Mouse (Mus musculus): ENCODE measurements around the gene Lrrc8d. TPM values are rescaled to one million over a fixed set of nuclear protein-coding genes. Genes with fewer than 3 reads are reported as not detected.

Gene Lrrc8d
- total and polyA plus RNA-seq, 2 experiments from 2014 or later = 8.8 to 10.0 TPM

- no peaks in the 10 kb centered on the region for H3K27me3 ChIP-seq (ENCODE audit: control insufficient read depth, insufficient read depth, low read length)
- no peak overlapping the region for H3K27ac ChIP-seq (ENCODE audit: low read depth)
- 74% methylated on average over 8 of the region's 8 CpGs for WGBS
- DNase-seq (ENCODE audit: low spot score) = no peak
- 0 out of 2 replicates have a peak, but pooled peaks cover 4% of the 10 kb centered on the region for H3K4me1 ChIP-seq (ENCODE audit: control insufficient read depth, insufficient read depth)
- H3K9ac ChIP-seq (replicated peaks; ENCODE audit: low read depth, low read length) = no peak overlapping the region
- ATAC-seq (ENCODE audit: insufficient read depth, low read depth) = no peak
- H3K36me3 ChIP-seq (replicated peaks; ENCODE audit: control insufficient read depth, insufficient read depth, low read length) = no peaks in the 10 kb centered on the region
- no peak for TF ChIP-seq EP300 (IDR thresholded peaks at IDR 0.05; ENCODE audit: low read depth)
- no peak for TF ChIP-seq CTCF (IDR thresholded peaks at IDR 0.05; ENCODE audit: low read depth)
- no peak overlapping the region for H3K4me2 ChIP-seq (ENCODE audit: low read depth, low read length)
- H3K4me3 ChIP-seq (ENCODE audit: low read depth, low read length) = no peak overlapping the region
- H3K9me3 ChIP-seq (replicated peaks; ENCODE audit: control insufficient read depth, low read length) = no peaks in the 10 kb centered on the region
Observed at GRCm38 (mm10) chr5:105777645-105778044, 77.9 kb downstream of the Lrrc8d start.

GRCm38 (mm10) chr5:105778189-105778588 lies 78.4 kb downstream of the Lrrc8d start:
- Histone ChIP-seq H3K4me1 (ENCODE audit: control insufficient read depth, insufficient read depth) (0 out of 2 replicates have a peak, but pooled peaks cover 4% of the 10 kb centered on the region), H3K27me3 (ENCODE audit: control insufficient read depth, insufficient read depth, low read length) (no peaks in the 10 kb centered on the region), H3K36me3 (replicated peaks; ENCODE audit: control insufficient read depth, insufficient read depth, low read length) (no peaks in the 10 kb centered on the region), H3K4me2 (ENCODE audit: low read depth, low read length) (no peak overlapping the region), H3K9ac (replicated peaks; ENCODE audit: low read depth, low read length) (no peak overlapping the region), H3K4me3 (ENCODE audit: low read depth, low read length) (no peak overlapping the region), H3K27ac (ENCODE audit: low read depth) (no peak overlapping the region), H3K9me3 (replicated peaks; ENCODE audit: control insufficient read depth, low read length) (no peaks in the 10 kb centered on the region)
- no peak for ATAC-seq (ENCODE audit: insufficient read depth, low read depth)
- 78% methylated on average over 8 of the region's 8 CpGs for WGBS
- no peak for DNase-seq (ENCODE audit: low spot score)
- TF ChIP-seq EP300 (IDR thresholded peaks at IDR 0.05; ENCODE audit: low read depth) = no peak
- TF ChIP-seq CTCF (IDR thresholded peaks at IDR 0.05; ENCODE audit: low read depth) = no peak

- Histone ChIP-seq H3K9me3 (replicated peaks; ENCODE audit: control insufficient read depth, low read length) (no peaks in the 10 kb centered on the region), H3K27ac (ENCODE audit: low read depth) (no peak overlapping the region), H3K9ac (replicated peaks; ENCODE audit: low read depth, low read length) (no peak overlapping the region), H3K27me3 (ENCODE audit: control insufficient read depth, insufficient read depth, low read length) (no peaks in the 10 kb centered on the region), H3K4me3 (ENCODE audit: low read depth, low read length) (no peak overlapping the region), H3K4me2 (ENCODE audit: low read depth, low read length) (no peak overlapping the region), H3K36me3 (replicated peaks; ENCODE audit: control insufficient read depth, insufficient read depth, low read length) (no peaks in the 10 kb centered on the region), H3K4me1 (ENCODE audit: control insufficient read depth, insufficient read depth) (0 out of 2 replicates have a peak, but pooled peaks cover 4% of the 10 kb centered on the region)
- DNase-seq (ENCODE audit: low spot score) (no peak), ATAC-seq (ENCODE audit: insufficient read depth, low read depth) (no peak)
- 64% methylated on average over 3 of the region's 3 CpGs for WGBS
- no peak for TF ChIP-seq EP300 (IDR thresholded peaks at IDR 0.05; ENCODE audit: low read depth)
- no peak for TF ChIP-seq CTCF (IDR thresholded peaks at IDR 0.05; ENCODE audit: low read depth)
Observed at GRCm38 (mm10) chr5:105778723-105779122, 79.0 kb downstream of the Lrrc8d start.

- TF ChIP-seq EP300 (IDR thresholded peaks at IDR 0.05; ENCODE audit: low read depth) = no peak
- no peak for TF ChIP-seq CTCF (IDR thresholded peaks at IDR 0.05; ENCODE audit: low read depth)
- no peak overlapping the region for H3K4me2 ChIP-seq (ENCODE audit: low read depth, low read length)
- no peaks in the 10 kb centered on the region for H3K36me3 ChIP-seq (replicated peaks; ENCODE audit: control insufficient read depth, insufficient read depth, low read length)
- H3K27ac ChIP-seq (ENCODE audit: low read depth) = no peak overlapping the region
- no peak for DNase-seq (ENCODE audit: low spot score)
- H3K27me3 ChIP-seq (ENCODE audit: control insufficient read depth, insufficient read depth, low read length) = no peaks in the 10 kb centered on the region
- H3K9me3 ChIP-seq (replicated peaks; ENCODE audit: control insufficient read depth, low read length) = no peaks in the 10 kb centered on the region
- no peak overlapping the region for H3K4me3 ChIP-seq (ENCODE audit: low read depth, low read length)
- no peak overlapping the region for H3K9ac ChIP-seq (replicated peaks; ENCODE audit: low read depth, low read length)
- H3K4me1 ChIP-seq (ENCODE audit: control insufficient read depth, insufficient read depth) = 0 out of 2 replicates have a peak, but pooled peaks cover 4% of the 10 kb centered on the region
- 72% methylated on average over 5 of the region's 5 CpGs for WGBS
- no peak for ATAC-seq (ENCODE audit: insufficient read depth, low read depth)
Observed at GRCm38 (mm10) chr5:105779331-105779730, 79.6 kb downstream of the Lrrc8d start.

GRCm38 (mm10) chr5:105783848-105784247 lies 84.1 kb downstream of the Lrrc8d start:
- Histone ChIP-seq H3K36me3 (replicated peaks; ENCODE audit: control insufficient read depth, insufficient read depth, low read length) (no peaks in the 10 kb centered on the region), H3K27ac (ENCODE audit: low read depth) (no peak overlapping the region), H3K4me2 (ENCODE audit: low read depth, low read length) (no peak overlapping the region), H3K9ac (replicated peaks; ENCODE audit: low read depth, low read length) (no peak overlapping the region), H3K9me3 (replicated peaks; ENCODE audit: control insufficient read depth, low read length) (no peaks in the 10 kb centered on the region), H3K4me1 (ENCODE audit: control insufficient read depth, insufficient read depth) (no peaks in the 10 kb centered on the region), H3K4me3 (ENCODE audit: low read depth, low read length) (no peak overlapping the region), H3K27me3 (ENCODE audit: control insufficient read depth, insufficient read depth, low read length) (no peaks in the 10 kb centered on the region)
- TF ChIP-seq EP300 (IDR thresholded peaks at IDR 0.05; ENCODE audit: low read depth) (no peak), CTCF (IDR thresholded peaks at IDR 0.05; ENCODE audit: low read depth) (no peak)
- no peak for ATAC-seq (ENCODE audit: insufficient read depth, low read depth)
- DNase-seq (ENCODE audit: low spot score) = no peak
- WGBS = 98% methylated on average over 13 of the region's 13 CpGs

GRCm38 (mm10) chr5:105784724-105785123 lies 85.0 kb downstream of the Lrrc8d start:
- Histone ChIP-seq H3K4me3 (ENCODE audit: low read depth, low read length) (no peak overlapping the region), H3K27ac (ENCODE audit: low read depth) (no peak overlapping the region), H3K27me3 (ENCODE audit: control insufficient read depth, insufficient read depth, low read length) (no peaks in the 10 kb centered on the region), H3K36me3 (replicated peaks; ENCODE audit: control insufficient read depth, insufficient read depth, low read length) (no peaks in the 10 kb centered on the region), H3K9ac (replicated peaks; ENCODE audit: low read depth, low read length) (no peak overlapping the region), H3K4me1 (ENCODE audit: control insufficient read depth, insufficient read depth) (peaks cover 9% of the 10 kb centered on the region), H3K9me3 (replicated peaks; ENCODE audit: control insufficient read depth, low read length) (no peaks in the 10 kb centered on the region), H3K4me2 (ENCODE audit: low read depth, low read length) (no peak overlapping the region)
- WGBS = 86% methylated on average over 10 of the region's 10 CpGs
- ATAC-seq (ENCODE audit: insufficient read depth, low read depth) (no peak), DNase-seq (ENCODE audit: low spot score) (no peak)
- TF ChIP-seq CTCF (IDR thresholded peaks at IDR 0.05; ENCODE audit: low read depth) (no peak), EP300 (IDR thresholded peaks at IDR 0.05; ENCODE audit: low read depth) (no peak)

All from heart, postnatal 0 days (tissue).